ENCODE assay signal across 26 mouse cellular contexts in genomic region chr2:129819531-129819930, GRCm38 (mm10). TPM values are rescaled to one million over a fixed set of nuclear protein-coding genes. Genes with fewer than 3 reads are reported as not detected.
A peak's percentile ranks its signal among the peaks of the same experiment; 100 is the strongest.
DNase-seq lines count a peak whose midpoint lies in the region; ATAC-seq and TF ChIP-seq lines count a peak whose summit lies in the region.
"Had no signal": no experiment of that assay in that cellular context is flagged by ENCODE, and none has a peak within 500 bp of the region (broad histone marks: within the 10 kb centered on the region; RNA-seq: fewer than 3 reads in every experiment).

No protein-coding gene starts in this region.

- 35% methylated on average over 2 of the region's 2 CpGs for WGBS in heart, postnatal 0 days

- ATAC-seq in heart, postnatal 0 days (ENCODE audit: insufficient read depth, low read depth) = no peak
- ATAC-seq: activated CD4-positive, CD25-positive, alpha-beta regulatory T cell, adult 4 months; forebrain, embryonic 15.5 days; hindbrain, postnatal 0 days; midbrain, embryonic 15.5 days had no signal

- no peak for TF ChIP-seq CTCF in heart, postnatal 0 days (IDR thresholded peaks at IDR 0.05; ENCODE audit: low read depth)

- peaks cover 80% of the 10 kb centered on the region for H3K4me1 ChIP-seq in heart, postnatal 0 days (ENCODE audit: control insufficient read depth, insufficient read depth)
- H3K4me1 ChIP-seq: embryonic facial prominence, embryonic 15.5 days; hindbrain, embryonic 10.5 days; midbrain, embryonic 15.5 days had no signal

- H3K4me3 ChIP-seq in heart, postnatal 0 days (ENCODE audit: low read depth, low read length) = no peak overlapping the region
- H3K4me3 ChIP-seq: embryonic facial prominence, embryonic 15.5 days; forebrain, embryonic 15.5 days; hindbrain, embryonic 10.5 days; limb, embryonic 10.5 days; liver, embryonic 15.5 days; lung, embryonic 15.5 days; midbrain, embryonic 15.5 days; myocyte; neural tube, embryonic 13.5 days; stomach, embryonic 15.5 days had no signal

- no peaks in the 10 kb centered on the region for H3K9me3 ChIP-seq in heart, postnatal 0 days (replicated peaks; ENCODE audit: control insufficient read depth, low read length)
- H3K9me3 ChIP-seq: embryonic facial prominence, embryonic 15.5 days; forebrain, embryonic 15.5 days; hindbrain, embryonic 10.5 days; limb, embryonic 10.5 days; liver, embryonic 15.5 days; lung, embryonic 15.5 days; midbrain, embryonic 15.5 days; neural tube, embryonic 13.5 days; stomach, embryonic 15.5 days had no signal

- peak; percentile 35 to 40 for DNase-seq in heart, adult 18-20 months
- DNase-seq in heart, adult 8-10 months (ENCODE audit: low spot score) = no peak
- DNase-seq in heart, postnatal 0 days (ENCODE audit: low spot score) = no peak
- no peak for DNase-seq in heart, postnatal 14 days
- DNase-seq in 3T3-L1 (ENCODE audit: low read depth, low spot score) (peak; percentile 44), adipocyte (ENCODE audit: low spot score) (peak; percentile 70)
- DNase-seq in spleen, postnatal 14 days (ENCODE audit: low spot score in 2 of 2) = no peak
- no peak for DNase-seq in frontal cortex, postnatal 14 days (ENCODE audit: low spot score in 2 of 2)
- DNase-seq: adrenal gland, postnatal 25 days; kidney, adult 18-20 months; kidney, postnatal 4 days; liver; right cerebral cortex, postnatal 4 days had no signal

- no peak for TF ChIP-seq EP300 in heart, postnatal 0 days (IDR thresholded peaks at IDR 0.05; ENCODE audit: low read depth)

- H3K27me3 ChIP-seq in heart, postnatal 0 days (ENCODE audit: control insufficient read depth, insufficient read depth, low read length) = no peaks in the 10 kb centered on the region
- H3K27me3 ChIP-seq: embryonic facial prominence, embryonic 15.5 days; forebrain, embryonic 15.5 days; liver, embryonic 15.5 days; lung, embryonic 15.5 days; midbrain, embryonic 15.5 days; neural tube, embryonic 13.5 days; stomach, embryonic 15.5 days had no signal

- H3K4me2 ChIP-seq in heart, postnatal 0 days (ENCODE audit: low read depth, low read length) = no peak overlapping the region
- H3K4me2 ChIP-seq: embryonic facial prominence, embryonic 15.5 days; forebrain, embryonic 15.5 days; liver, embryonic 15.5 days; lung, embryonic 15.5 days; midbrain, embryonic 15.5 days; neural tube, embryonic 13.5 days; stomach, embryonic 15.5 days had no signal

- intact Hi-C loops in heart, postnatal 14 days (cut with DNase I) = loop anchor here (2.0 kb wide), 1 partner anchor 19 kb away; the partner anchor contains the start of gene Stk35

- no peak overlapping the region for H3K9ac ChIP-seq in heart, postnatal 0 days (replicated peaks; ENCODE audit: low read depth, low read length)
- H3K9ac ChIP-seq: embryonic facial prominence, embryonic 15.5 days; forebrain, embryonic 15.5 days; liver, embryonic 15.5 days; lung, embryonic 15.5 days; midbrain, embryonic 15.5 days; neural tube, embryonic 13.5 days; stomach, embryonic 15.5 days had no signal

- peaks cover 3% of the 10 kb centered on the region; the same call in 1 of the 2 replicates for H3K36me3 ChIP-seq in heart, postnatal 0 days (replicated peaks; ENCODE audit: control insufficient read depth, insufficient read depth, low read length)
- H3K36me3 ChIP-seq: forebrain, embryonic 15.5 days; midbrain, embryonic 15.5 days had no signal

- peak overlapping the region; percentile 87 for H3K27ac ChIP-seq in heart, postnatal 0 days (ENCODE audit: low read depth)
- H3K27ac ChIP-seq: embryonic facial prominence, embryonic 15.5 days; forebrain, embryonic 15.5 days; hindbrain, embryonic 10.5 days; hindbrain, postnatal 0 days; limb, embryonic 10.5 days; liver, embryonic 15.5 days; lung, embryonic 15.5 days; macrophage; midbrain, embryonic 15.5 days; neural tube, embryonic 13.5 days; stomach, embryonic 15.5 days had no signal

RNA-seq across cellular contexts. Expression of gene Stk35, which starts 19.2 kb away (rescaled TPM):
- 10 to 100 TPM; 11.7 to 14.3 TPM for total RNA-seq in heart, adult 18-20 months (2021)
- 10 to 100 TPM; 17.0 to 21.8 (median 19.9) TPM for total RNA-seq in heart, adult 8-10 months (2022)
- total RNA-seq in heart, postnatal 0 days (2014; rRNA removed; ENCODE audit: low replicate concordance) = 11.0 and 11.1 TPM in 2 replicates
- 4.5 and 4.7 TPM in 2 replicates for polyA plus RNA-seq in heart, postnatal 0 days (2015; fragmentation: Nextera tagmentation; extraction: Ambion mirVana)
- total RNA-seq in heart, postnatal 14 days (2021) = 10 to 100 TPM; 13.9 to 14.3 TPM

Comparison
In these comparisons a context has a peak if more than half of its experiments do, and no peak if none do; other contexts are left out.
1. DNase-seq: peak in heart, adult 18-20 months (2 of 2), 3T3-L1 (single experiment) and adipocyte (single experiment); none in heart, adult 8-10 months (single experiment), heart, postnatal 0 days (single experiment), heart, postnatal 14 days (0 of 2), spleen, postnatal 14 days (0 of 2) and frontal cortex, postnatal 14 days (0 of 2).